Mouse (Mus musculus): ENCODE data around the gene Gtf2e1.

Gene Gtf2e1

DNA sequence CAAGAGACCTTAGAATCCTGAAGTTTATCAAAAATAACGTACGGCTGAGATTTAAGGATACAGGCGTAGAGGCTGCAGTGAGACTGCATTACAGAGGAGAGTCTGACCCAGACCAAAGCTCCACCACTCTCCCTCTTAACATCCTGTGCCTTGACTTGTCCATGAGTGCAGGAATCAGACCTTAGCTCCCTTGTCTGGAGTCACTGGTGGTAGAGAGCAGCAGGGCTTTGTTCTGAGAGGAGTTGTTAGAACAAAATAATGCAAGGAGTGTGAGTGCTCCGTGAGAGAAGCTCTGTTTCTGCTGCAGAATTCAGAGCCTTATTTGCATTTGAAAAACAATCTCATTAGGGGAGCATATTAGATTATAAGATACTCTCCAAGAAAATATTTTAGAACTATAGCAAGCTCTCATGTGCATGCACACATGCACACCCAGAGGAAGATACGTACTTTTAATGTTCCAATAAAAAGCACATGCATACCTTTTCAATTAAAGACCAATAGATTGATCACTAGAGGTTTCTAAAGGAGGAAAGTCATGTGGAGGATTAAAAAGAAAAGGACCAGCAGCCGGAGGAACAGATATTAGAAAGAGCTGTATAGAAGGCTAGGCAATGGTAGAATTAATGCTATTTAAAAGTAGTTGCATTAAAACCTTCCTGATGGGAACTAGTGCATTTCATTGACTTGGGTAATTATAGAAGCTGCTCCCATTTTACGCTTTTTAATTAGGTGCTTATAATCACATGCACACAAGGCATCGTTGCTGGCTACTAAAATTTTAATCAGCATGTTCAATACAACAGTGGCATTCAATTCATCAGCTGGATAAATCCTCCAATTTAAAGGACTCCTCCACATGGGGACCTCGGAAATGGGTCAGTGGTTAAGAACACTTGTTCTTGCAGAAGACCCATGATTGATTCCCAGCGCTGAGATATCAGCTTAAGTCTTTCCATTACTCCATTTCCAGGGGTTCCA is 61.0 kb downstream of the Gtf2e1 start:
- DNase-seq (ENCODE audit: low spot score) = no peak

DNA sequence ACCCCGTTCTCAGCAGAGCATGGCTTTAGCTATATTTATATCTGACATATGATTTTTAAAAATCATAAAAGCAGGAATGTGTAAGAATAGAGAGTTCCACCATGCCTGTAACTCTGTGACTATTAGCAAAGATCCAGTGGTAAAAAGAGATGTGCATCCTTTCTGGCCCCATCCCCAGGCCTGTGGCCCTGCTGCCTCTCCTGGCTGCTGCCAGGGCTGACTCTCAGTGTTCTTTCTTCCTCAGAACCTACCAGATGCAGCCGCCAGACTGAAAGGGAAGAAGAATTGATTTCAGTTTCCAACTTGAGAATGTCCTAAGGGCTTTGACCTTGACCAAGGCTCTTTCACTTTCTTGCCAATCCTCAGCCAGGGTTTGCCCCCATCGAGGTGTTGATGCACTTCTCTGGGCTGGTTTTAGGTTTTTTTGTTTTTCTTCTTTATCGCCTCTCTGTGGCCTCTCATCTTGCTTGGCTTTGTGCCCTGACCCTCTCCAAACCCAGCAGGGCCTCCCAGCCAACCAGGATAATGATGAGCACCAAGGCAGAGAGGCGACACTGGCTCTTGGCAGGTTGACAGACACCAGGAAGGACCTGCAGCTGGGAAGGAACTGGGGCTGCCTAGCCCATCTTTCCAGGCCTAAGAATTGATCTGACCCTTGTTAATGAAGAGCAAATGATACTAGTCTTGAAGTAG is 66.8 kb downstream of the Gtf2e1 start:
- DNase-seq (ENCODE audit: low spot score) = no peak

DNA sequence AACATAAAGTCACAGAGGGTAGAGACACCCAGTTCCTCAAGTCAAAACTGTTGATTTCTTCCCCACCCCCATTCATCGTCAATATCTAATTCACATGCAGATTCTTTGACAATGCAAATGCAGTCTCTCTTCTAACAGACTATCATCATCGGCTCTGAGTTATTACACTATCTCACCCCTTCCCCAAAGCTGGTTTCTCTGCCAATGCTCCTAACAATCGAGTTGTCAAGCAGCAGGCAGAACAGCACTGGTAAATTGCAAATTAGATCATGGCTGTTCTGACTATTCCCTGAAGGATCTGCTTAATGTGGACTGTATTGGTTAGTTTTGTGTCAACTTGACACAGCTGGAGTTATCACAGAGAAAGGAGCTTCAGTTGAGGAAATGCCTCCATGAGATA is 70.0 kb downstream of the Gtf2e1 start:
- no peak for DNase-seq (ENCODE audit: low spot score)

DNA sequence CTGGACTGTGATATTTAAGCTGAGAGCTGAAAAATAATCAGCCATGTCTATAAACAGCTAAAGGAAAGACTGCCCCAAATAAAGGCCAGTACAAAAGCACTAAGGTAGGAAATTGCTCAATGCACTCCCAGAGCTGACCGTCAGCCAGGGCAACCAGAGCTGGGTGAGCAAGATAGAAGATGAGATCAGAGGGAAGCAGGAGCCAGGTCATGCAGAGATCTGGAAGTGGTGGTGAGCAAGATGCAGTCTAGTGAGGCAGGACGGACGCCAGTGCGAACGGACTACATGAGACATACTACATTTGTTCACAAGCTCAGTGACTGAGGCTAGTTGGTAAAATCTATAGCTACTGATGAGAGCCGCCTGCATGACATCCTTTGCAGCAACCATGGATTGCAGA is 75.6 kb downstream of the Gtf2e1 start:
- DNase-seq (ENCODE audit: low spot score) = no peak

DNA sequence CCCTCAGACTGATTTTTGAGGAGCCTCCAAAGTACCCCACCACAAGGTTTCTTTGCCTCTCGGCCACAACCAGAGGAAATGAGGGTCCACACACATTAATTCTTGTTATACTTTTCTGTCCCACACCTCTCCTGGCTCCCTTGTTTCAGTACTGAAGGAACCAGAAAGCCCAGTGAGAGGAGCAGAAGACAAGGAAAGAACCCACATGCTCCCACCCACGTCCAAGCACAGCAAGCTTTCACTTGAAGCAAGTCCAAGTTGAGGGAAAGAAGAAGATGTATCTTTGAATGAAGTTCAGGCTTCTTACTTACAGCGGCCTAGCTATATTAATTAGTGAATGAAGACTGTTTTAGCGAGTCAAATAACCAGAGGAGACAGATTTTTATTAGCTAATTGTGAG is 76.7 kb downstream of the Gtf2e1 start:
- DNase-seq (ENCODE audit: low spot score) = no peak

GRCm38 (mm10) chr16:37461601-37462000 is 78.0 kb downstream of the Gtf2e1 start:
- no peak for DNase-seq (ENCODE audit: low spot score)
